Mouse (Mus musculus): ENCODE data around the gene Cyp2c23.

GRCm38 (mm10) chr19:43966481-43966880, 62.5 kb downstream of the Cyp2c23 start:
- no peak for TF ChIP-seq POLR2AphosphoS2 (IDR thresholded peaks at IDR 0.05; ENCODE audit: insufficient read length, low read depth)
- no peak for TF ChIP-seq POLR2A (IDR thresholded peaks at IDR 0.05; ENCODE audit: insufficient read length, low read depth)

Data from myocyte (in vitro differentiated cells).